Mouse (Mus musculus): Measurements from ENCODE around the gene Kctd17.

Gene Kctd17

DNA sequence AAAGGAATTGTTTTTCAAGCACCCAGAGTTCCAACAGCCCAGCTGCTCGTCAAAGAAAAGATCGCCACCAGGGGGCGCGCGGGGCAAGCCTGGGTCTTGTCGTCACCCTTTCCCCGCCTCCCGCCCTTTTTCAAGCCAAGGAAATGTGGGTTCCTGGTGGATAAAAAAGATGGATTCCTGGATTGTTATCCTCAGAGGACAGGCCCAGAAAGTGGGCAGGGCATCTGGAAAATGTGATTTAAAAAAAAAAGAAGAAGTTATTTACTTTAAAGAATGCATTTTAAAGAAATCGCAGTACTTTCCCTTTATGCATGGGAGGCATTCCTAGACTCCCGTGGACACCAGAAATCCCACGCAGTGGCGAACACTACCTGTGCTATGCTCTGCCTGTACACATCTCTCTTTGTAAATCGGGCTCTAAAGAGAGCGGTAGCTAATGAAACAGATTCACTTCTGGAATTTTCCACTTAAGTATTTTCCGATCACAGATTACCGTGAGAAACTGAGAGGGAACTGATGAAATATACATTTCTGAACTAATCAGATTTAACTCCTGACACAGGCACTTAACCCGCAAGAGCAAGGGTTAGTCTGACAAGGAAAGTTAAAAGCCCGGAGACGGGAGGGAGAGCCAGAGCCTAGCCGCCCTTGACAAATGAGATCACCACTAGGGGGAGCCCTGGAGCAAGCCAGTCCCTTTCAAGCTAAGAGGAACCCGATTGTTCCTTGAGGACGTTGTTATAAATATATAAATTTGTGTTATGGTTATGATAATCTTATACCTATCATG lies 19.6 kb downstream of the Kctd17 start:
- peak; percentile 89 for DNase-seq (ENCODE audit: low read depth, low spot score)

DNA sequence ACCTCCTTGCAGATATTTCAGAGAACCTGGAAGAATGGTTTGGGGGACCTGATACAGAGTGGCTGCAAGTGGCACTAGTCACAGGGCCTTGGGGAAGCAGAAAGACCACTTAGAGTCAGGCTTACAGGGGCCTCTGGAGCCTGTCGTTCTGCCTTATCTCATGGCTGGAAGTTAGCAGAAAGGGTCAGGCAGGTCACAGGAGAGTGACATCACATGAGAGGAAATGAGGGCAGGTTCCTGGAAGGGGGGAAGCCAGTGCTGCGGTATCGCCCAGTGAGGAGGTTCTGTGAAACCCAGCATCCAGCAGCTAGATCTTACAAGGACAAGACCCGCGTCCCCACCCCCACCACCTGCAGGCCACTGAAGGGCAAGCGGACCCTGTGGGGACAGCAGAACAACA lies 20.8 kb downstream of the Kctd17 start:
- peak; percentile 75 for DNase-seq (ENCODE audit: low read depth, low spot score)

GRCm38 (mm10) chr15:78449694-78450418 lies 21.5 kb downstream of the Kctd17 start:
- peak; percentile 92 for DNase-seq (ENCODE audit: low read depth, low spot score)

GRCm38 (mm10) chr15:78450419-78450768 lies 22.0 kb downstream of the Kctd17 start:
- no peak for DNase-seq (ENCODE audit: low read depth, low spot score)

DNA sequence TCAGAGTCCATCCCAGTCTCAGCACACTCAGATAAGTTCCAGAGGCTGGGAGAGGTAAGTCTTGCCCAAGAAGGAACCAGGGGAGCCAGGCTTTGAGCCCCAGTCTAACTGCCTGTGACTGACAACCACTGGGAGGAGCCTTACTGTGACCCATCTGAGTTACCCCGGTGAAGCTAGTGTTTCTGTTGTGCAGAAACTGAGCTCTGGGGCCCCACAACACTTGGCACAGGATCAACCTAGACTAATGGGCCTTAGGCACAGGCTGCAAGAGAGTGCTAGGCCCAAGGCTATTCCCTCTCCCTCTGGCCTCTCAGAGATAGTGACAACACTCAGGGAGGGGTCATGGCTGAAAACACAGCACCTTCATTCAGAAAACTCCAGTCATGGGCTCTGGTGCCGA lies 22.8 kb downstream of the Kctd17 start:
- DNase-seq (ENCODE audit: low read depth, low spot score): no peak

DNA sequence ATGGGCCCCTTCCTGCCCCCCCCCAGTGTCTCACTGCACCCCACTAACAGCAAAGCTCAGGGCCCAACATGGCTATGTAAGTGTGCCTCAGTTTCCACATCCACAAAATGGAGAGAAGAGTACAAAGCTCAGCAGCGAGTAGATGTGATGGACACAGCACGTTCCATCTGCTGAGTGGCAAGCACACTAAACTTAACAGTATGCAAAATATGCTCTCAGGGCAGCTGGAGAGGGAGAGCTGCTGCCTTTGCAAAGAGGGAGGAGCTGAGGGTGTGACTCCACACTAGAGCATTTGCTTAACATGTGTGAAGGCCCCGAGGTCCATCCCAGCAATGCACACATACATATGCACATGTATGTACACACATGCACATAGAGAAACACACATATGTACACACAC lies 24.6 kb downstream of the Kctd17 start:
- no peak for DNase-seq (ENCODE audit: low read depth, low spot score)

GRCm38 (mm10) chr15:78455168-78455567 lies 26.8 kb downstream of the Kctd17 start:
- no peak for DNase-seq (ENCODE audit: low read depth, low spot score)

DNA sequence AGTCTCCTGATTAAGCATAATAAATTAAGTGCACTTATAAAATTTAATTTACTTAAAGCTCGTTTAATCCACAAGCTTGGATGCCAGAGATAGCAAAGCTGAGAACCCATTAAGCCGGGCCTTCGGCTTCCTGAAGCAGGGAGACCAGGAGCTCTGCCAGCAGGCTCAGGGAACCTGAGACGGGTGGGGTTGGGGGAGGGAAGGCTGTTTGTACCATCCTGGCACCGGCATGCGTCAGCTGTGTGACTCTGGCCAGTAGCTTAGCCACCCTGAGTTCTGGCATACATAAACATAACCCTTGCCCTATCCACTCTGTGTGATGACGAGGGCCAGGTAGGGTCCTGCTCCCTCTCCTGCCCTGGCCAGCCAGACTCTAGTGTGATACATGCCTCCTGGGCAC lies 27.7 kb downstream of the Kctd17 start:
- no peak for DNase-seq (ENCODE audit: low read depth, low spot score)

DNA sequence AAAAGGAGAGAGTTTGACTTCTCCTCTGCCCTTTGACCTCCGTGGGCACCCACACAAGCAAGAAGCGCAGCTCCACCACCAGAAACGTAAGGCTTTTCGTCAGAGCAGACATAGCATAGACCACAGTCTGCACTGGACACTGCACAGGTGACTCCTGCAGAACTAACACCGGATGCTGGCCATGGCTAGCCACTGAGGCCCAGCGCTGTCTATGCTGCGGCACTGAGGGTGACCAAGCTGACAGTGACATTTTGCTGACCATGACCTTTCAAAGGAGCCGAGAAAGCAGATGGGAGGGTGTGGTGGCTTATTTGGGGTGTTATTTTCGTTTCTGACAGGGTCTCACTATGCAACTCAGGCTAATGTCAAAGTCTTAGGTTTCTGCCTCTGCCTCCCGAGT lies 28.8 kb downstream of the Kctd17 start:
- no peak for DNase-seq (ENCODE audit: low read depth, low spot score)

- peak; percentile 61 for DNase-seq (ENCODE audit: low read depth, low spot score)
These were observed 34.6 kb downstream of the Kctd17 start for GRCm38 (mm10) chr15:78462981-78463380.

DNA sequence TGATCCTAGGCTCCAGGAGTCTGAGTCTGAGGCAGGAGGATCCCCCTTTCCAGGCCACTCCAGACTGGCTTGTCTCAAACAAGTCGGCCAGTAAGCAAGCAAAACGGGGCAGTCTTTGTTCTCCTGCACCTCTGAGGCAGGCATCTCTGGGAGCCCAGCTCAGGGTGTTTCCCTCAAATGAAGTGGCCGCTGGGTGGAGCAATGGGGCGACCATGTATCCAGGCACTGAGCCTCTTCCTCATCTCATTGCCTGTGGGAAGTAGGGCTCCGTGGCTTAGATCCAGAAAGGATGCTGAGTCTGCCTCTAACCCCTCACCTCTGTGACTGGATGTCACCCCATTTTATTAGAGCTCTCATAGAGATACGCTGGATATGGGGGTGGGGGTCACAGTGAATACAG lies 38.4 kb downstream of the Kctd17 start:
- no peak for DNase-seq (ENCODE audit: low read depth, low spot score)

DNA sequence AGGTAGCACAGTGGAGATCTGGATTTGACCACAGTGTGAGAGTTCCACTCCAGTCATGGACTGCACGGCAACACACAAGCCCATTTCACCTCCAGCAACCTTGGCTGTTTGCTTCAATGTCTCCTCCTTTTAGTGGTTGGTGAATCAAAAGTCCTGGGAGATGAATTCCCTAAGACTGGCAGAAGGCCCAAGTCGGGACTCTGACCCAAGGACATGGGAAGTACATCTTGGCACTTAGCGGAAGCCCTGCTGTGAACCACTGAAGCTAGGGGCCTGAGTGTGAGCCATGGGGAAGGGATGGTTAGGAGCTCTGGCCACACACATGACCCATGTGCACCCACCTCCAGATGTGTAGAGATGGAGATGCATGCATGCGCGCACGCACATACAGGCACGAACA lies 39.2 kb downstream of the Kctd17 start:
- no peak for DNase-seq (ENCODE audit: low read depth, low spot score)

DNA sequence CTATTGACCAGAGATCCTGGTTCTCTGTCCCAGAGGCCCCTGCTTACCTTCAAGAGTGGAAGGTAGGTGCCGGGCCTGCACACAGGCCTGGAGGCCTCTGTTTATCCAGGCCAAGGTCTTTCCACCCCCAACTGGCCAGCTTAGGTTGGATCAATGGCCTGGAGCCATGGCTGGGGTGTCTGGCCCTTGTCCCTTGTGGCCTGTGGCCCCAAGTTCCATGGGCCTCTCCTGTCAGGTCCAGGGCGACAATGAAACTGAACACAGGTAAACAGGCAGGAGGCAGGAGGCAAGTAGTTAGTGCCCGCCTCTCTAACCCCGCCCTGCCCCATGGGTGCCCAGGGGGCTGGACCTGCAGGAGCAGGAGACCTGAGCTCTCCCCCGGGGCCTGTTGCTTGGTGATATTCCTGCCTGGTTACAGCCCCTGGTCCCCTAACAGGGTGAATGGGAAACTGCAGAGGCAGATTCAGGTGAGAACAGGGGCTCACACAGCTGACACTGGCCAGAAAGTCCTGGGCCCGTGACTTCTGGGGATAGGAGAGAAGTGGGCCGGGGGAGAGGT lies 40.1 kb downstream of the Kctd17 start, which contains the start of gene Tmprss6:
Gene Tmprss6, minus strand, starts transcription at position 256 of the 559 bp plus-strand sequence.
- DNase-seq (ENCODE audit: low read depth, low spot score): no peak

DNA sequence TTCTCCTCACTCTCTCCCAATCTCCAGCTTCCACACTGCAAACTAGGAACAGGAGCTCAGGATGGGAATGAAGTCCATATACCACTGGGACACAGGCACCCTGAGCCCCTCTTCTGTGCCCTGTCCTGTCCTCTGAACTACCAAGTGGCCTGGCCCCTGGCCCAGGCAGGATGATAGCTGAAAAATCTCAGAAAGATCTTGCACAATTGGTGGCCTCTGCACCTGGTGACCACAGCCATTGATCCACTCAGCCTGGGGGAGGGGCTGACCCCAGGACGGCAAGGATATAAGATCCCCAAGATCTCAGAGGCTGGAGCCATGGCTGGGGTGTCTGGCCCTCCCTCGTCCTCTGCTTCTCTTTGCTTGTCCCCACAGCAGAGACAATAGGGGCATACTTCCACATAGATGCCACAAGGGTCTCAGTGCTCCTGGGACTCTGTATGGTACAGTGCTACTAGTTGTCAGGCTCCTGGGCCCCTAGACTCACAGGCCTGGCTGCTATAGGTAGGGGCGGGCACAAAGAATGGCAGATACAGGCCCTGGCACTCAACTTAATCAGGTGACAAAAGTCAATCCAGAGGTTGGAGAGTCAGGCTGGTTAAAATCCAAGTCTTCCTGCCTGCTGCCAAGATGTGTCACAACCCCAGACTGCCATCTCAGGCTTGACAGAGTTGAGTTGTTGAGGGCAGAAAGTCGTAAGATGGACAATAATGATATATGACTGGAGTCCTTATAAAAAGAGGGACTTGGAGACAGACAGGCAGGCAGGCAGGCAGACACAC lies 42.3 kb downstream of the Kctd17 start:
- no peak for DNase-seq (ENCODE audit: low read depth, low spot score)

DNA sequence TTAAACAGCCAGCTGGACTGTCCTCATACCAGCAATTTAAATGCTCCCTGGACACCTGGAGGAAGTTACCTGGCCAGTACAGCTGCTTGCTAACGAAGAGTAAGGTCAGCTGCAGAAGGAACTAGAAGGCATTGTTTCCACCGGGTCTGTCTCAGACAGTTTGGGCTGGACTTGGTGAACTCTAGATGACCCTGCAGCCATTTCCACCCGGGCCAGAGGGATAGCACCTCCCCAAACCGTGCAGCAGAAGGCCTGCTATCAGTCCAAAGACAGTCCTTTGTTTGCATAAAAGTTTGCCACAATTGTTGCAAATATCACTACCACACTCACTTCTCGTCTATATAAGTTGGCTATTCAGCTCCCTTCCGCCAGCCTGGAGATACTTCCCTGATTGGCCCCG lies 43.5 kb downstream of the Kctd17 start:
- no peak for DNase-seq (ENCODE audit: low read depth, low spot score)

DNA sequence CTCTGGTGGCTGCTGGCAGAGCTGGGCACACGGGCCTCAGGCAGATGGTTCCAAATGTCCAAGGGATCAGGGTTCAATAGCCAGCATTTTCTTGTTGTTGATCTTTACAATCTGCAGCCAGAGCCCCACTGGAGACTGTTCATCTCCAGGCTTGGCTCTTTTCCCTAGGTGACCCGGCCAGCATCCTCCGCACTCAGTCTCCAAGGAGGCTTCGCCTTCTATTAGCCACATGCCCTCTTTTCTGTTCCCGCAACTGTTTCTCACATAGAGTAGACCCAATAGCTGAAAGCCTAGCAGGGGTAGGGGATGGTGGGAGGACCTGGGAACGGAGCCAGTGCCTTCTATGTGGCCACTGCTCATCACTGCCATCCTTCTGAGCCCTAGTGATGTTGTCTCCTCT lies 45.1 kb downstream of the Kctd17 start:
- no peak for DNase-seq (ENCODE audit: low read depth, low spot score)

GRCm38 (mm10) chr15:78475604-78476031 lies 47.3 kb downstream of the Kctd17 start:
- DNase-seq (ENCODE audit: low read depth, low spot score): peak; percentile 88

DNA sequence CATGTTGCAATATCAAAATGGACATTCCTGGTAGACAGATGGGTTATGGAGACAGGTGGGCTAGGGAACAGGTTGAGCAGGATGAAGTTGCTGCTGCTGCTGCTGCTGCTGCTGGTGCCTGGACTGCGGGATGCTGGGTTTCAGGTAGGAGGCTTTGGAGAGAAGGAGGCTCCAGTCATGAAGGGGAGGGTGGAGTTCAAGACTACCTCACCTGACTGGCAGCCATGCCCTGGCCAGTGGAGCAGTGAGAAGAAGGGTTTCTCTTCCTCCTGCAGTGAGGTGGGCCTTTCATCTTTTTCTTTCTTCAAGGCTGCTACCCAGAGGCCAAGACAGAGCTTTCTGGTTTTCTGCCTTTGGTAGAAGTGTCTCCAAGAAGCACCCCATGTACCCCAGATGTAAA lies 48.5 kb downstream of the Kctd17 start:
- peak; percentile 28 for DNase-seq (ENCODE audit: low read depth, low spot score)

DNA sequence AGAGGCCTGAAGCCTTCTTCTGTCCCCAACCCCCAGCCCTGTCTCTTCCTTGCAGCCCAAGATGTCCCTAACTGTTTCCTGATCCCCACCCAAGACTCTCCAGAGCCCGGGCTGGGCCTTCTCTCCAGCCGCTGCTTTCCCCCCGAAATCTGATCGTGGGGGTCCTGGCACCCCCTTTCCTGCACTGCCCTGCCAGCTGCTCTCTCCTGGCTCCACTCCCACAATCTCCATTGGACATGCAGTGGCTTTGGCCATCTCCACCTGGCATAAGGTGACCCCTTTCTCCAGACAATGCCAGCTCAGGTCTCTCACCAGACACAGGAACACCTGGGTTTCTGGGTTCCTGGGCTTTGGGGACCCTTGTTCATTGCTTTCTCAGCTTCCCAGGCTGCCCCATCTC lies 49.7 kb downstream of the Kctd17 start:
- DNase-seq (ENCODE audit: low read depth, low spot score): no peak

DNA sequence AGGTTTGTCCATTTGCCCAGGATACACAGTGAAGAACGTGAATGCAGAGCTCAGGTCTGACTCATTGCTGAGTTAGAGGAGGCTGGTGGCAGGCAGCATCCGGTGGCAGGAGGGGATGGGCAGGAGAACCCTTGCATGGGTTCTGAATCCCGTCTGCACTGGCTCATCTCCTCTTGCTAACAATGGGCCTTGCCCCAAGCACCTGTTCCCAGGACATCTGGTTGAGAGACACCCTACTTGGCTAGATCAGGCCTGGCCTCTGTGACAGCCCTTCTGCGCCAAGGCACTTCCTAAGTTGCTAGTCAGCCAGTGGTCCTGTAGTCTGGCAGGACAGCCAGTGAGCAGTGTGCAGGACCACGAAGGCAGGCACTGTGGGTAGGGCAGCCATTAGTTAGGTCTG lies 51.1 kb downstream of the Kctd17 start:
- DNase-seq (ENCODE audit: low read depth, low spot score): peak; percentile 44

GRCm38 (mm10) chr15:78480111-78480510 lies 51.7 kb downstream of the Kctd17 start:
- peak; percentile 63 for DNase-seq (ENCODE audit: low read depth, low spot score)

DNA sequence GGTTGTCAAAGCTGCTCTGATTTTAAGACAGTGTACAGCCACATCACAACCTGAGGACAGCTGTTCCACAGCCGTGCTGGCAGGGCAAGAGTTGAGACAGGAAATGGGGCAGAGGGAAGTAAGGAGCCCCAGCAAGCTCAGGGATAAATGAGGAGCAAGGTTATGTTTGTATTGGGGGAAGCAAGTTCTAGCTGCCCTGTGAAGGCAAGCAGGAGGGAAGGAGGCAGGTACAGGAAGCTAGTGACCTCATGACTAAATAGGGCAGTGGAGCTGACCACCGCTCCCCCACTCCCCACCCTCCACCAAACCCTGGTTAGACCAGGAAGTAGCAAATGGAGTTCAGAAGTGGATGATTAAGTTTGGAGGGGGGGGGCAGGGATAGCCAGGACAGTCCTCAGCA lies 52.6 kb downstream of the Kctd17 start:
- DNase-seq (ENCODE audit: low read depth, low spot score): no peak
